Mouse (Mus musculus): Measurements from ENCODE around the gene Slc22a6. TPM values are rescaled to one million over a fixed set of nuclear protein-coding genes. Genes with fewer than 3 reads are reported as not detected.

Slc22a6 gene
- polyA plus RNA-seq, 2 experiments: 0.03 TPM; not detected in 1

DNA sequence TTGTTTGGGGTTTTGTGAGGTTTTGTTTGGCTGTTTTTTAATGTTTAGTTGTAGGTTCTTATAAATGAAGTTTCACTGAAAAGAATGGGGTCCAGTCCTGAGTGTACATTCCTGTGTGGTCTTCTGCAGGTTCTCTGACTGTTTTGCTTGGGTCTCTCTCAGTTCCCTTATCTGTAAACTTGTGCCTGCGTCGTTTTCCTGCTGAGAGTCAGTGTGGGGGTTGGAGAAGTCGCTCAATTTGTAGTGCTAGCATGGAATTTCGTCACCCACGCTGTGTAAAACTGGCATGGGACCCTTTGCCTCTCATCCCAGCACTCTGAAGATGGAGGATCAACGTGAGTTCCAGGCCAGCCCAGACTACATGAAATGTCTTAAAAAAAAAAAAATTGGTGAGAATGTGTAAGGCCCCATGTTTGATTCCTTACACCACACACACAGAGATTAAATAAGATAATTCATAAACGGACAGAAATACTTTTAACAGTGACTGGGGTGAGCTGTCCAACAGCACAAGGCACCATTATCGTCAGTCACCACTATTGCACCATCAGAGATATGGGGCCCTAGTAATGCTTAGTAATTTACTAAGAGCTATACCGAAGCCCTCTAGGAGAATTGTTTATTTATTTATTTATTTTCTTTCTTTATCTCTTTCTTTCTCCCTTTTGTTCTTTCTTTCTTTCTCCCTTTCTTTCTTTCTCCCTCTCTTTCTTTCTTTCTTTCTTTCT is 55.7 kb downstream of the Slc22a6 start:
- Histone ChIP-seq H3K4me1 (ENCODE audit: control insufficient read depth, insufficient read depth, low read length) (no peaks in the 10 kb centered on the region), H3K9ac (ENCODE audit: low read depth, low read length, severe bottlenecking) (no peak overlapping the region)
- 74% methylated on average over 9 of the region's 9 CpGs for WGBS

More for the DNA sequence above, 55.7 kb downstream of the Slc22a6 start:
- TF ChIP-seq POLR2A (IDR thresholded peaks at IDR 0.05; ENCODE audit: borderline replicate concordance, extremely low read depth, insufficient read depth, insufficient read length): no peak
- Histone ChIP-seq H3K4me2 (replicated peaks; ENCODE audit: low read depth, low read length, severe bottlenecking) (no peak overlapping the region), H3K9me3 (ENCODE audit: control insufficient read depth, low read length) (no peaks in the 10 kb centered on the region), H3K4me3 (replicated peaks; ENCODE audit: low read length) (no peak overlapping the region), H3K27me3 (ENCODE audit: control insufficient read depth, insufficient read depth, low read length) (no peaks in the 10 kb centered on the region), H3K27ac (replicated peaks; ENCODE audit: low read depth, low read length) (no peak overlapping the region), H3K36me3 (ENCODE audit: control insufficient read depth, insufficient read depth, low read length) (no peaks in the 10 kb centered on the region)
- DNase-seq (ENCODE audit: low spot score) (no peak), ATAC-seq (ENCODE audit: low FRiP score, low read depth) (no peak)

Other genes starting within 250 kb of the Slc22a6 start
- gene Slc22a30, start 212.9 kb upstream of the Slc22a6 start, polyA plus RNA-seq (2012; rRNA removed): 0.05 TPM in 1 of 2 replicates, not detected in the other
- 0.17 TPM in 1 of 2 replicates, not detected in the other for gene Slc22a30, start 212.9 kb upstream of the Slc22a6 start, polyA plus RNA-seq (2014; fragmentation: Nextera tagmentation; extraction: Ambion mirVana)
- 0.03 TPM in 1 of 2 replicates, not detected in the other for gene Slc22a8, start 26.8 kb upstream of the Slc22a6 start, polyA plus RNA-seq (2012; rRNA removed)
- gene Slc22a8, start 26.8 kb upstream of the Slc22a6 start, polyA plus RNA-seq (2014; fragmentation: Nextera tagmentation; extraction: Ambion mirVana): not detected in 2 replicates
- 0.62 and 1.1 TPM in 2 replicates for gene Chrm1, start 45.8 kb downstream of the Slc22a6 start, polyA plus RNA-seq (2012; rRNA removed)
- 0.36 and 0.56 TPM in 2 replicates for gene Chrm1, start 45.8 kb downstream of the Slc22a6 start, polyA plus RNA-seq (2014; fragmentation: Nextera tagmentation; extraction: Ambion mirVana)
- gene Slc3a2, start 105.3 kb downstream of the Slc22a6 start, polyA plus RNA-seq (2012; rRNA removed): 111 and 123 TPM in 2 replicates
- 101 and 109 TPM in 2 replicates for gene Slc3a2, start 105.3 kb downstream of the Slc22a6 start, polyA plus RNA-seq (2014; fragmentation: Nextera tagmentation; extraction: Ambion mirVana)
- gene Wdr74, start 117.8 kb downstream of the Slc22a6 start, polyA plus RNA-seq (2012; rRNA removed): 66.4 and 66.6 TPM in 2 replicates
- gene Wdr74, start 117.8 kb downstream of the Slc22a6 start, polyA plus RNA-seq (2014; fragmentation: Nextera tagmentation; extraction: Ambion mirVana): 85.5 and 87.2 TPM in 2 replicates
- gene 1700092M07Rik, start 122.7 kb downstream of the Slc22a6 start, polyA plus RNA-seq (2012; rRNA removed): 1.6 and 3.2 TPM in 2 replicates
- gene 1700092M07Rik, start 122.7 kb downstream of the Slc22a6 start, polyA plus RNA-seq (2014; fragmentation: Nextera tagmentation; extraction: Ambion mirVana): 1.6 and 2.1 TPM in 2 replicates
- gene Stx5a, start 123.4 kb downstream of the Slc22a6 start, polyA plus RNA-seq (2012; rRNA removed): 188 and 197 TPM in 2 replicates
- 161 and 174 TPM in 2 replicates for gene Stx5a, start 123.4 kb downstream of the Slc22a6 start, polyA plus RNA-seq (2014; fragmentation: Nextera tagmentation; extraction: Ambion mirVana)
- 263 and 265 TPM in 2 replicates for gene Nxf1, start 139.0 kb downstream of the Slc22a6 start, polyA plus RNA-seq (2012; rRNA removed)
- gene Nxf1, start 139.0 kb downstream of the Slc22a6 start, polyA plus RNA-seq (2014; fragmentation: Nextera tagmentation; extraction: Ambion mirVana): 168 and 187 TPM in 2 replicates
- 192 and 275 TPM in 2 replicates for gene Tmem223, start 153.0 kb downstream of the Slc22a6 start, polyA plus RNA-seq (2012; rRNA removed)
- gene Tmem223, start 153.0 kb downstream of the Slc22a6 start, polyA plus RNA-seq (2014; fragmentation: Nextera tagmentation; extraction: Ambion mirVana): 177 and 220 TPM in 2 replicates
- 63.5 and 97.1 TPM in 2 replicates for gene Tmem179b, start 156.4 kb downstream of the Slc22a6 start, polyA plus RNA-seq (2012; rRNA removed)
- gene Tmem179b, start 156.4 kb downstream of the Slc22a6 start, polyA plus RNA-seq (2014; fragmentation: Nextera tagmentation; extraction: Ambion mirVana): 83.6 and 84.2 TPM in 2 replicates
- 22.4 and 29.1 TPM in 2 replicates for gene Taf6l, start 168.4 kb downstream of the Slc22a6 start, polyA plus RNA-seq (2012; rRNA removed)
- gene Taf6l, start 168.4 kb downstream of the Slc22a6 start, polyA plus RNA-seq (2014; fragmentation: Nextera tagmentation; extraction: Ambion mirVana): 21.3 and 21.8 TPM in 2 replicates
- 135 and 140 TPM in 2 replicates for gene Polr2g, start 180.5 kb downstream of the Slc22a6 start, polyA plus RNA-seq (2012; rRNA removed)
- 153 and 165 TPM in 2 replicates for gene Polr2g, start 180.5 kb downstream of the Slc22a6 start, polyA plus RNA-seq (2014; fragmentation: Nextera tagmentation; extraction: Ambion mirVana)
- 3.5 and 3.9 TPM in 2 replicates for gene Zbtb3, start 184.5 kb downstream of the Slc22a6 start, polyA plus RNA-seq (2012; rRNA removed)
- 5.3 and 5.6 TPM in 2 replicates for gene Zbtb3, start 184.5 kb downstream of the Slc22a6 start, polyA plus RNA-seq (2014; fragmentation: Nextera tagmentation; extraction: Ambion mirVana)
- gene Ttc9c, start 201.3 kb downstream of the Slc22a6 start, polyA plus RNA-seq (2012; rRNA removed): 48.3 and 54.3 TPM in 2 replicates
- gene Ttc9c, start 201.3 kb downstream of the Slc22a6 start, polyA plus RNA-seq (2014; fragmentation: Nextera tagmentation; extraction: Ambion mirVana): 41.8 and 48.5 TPM in 2 replicates
- 59.4 and 88.6 TPM in 2 replicates for gene Hnrnpul2, start 202.0 kb downstream of the Slc22a6 start, polyA plus RNA-seq (2012; rRNA removed)
- gene Hnrnpul2, start 202.0 kb downstream of the Slc22a6 start, polyA plus RNA-seq (2014; fragmentation: Nextera tagmentation; extraction: Ambion mirVana): 9.5 and 9.6 TPM in 2 replicates
- gene AC129217.1, start 211.7 kb downstream of the Slc22a6 start, polyA plus RNA-seq (2012; rRNA removed): 0.51 and 3.0 TPM in 2 replicates
- not detected in 2 replicates for gene AC129217.1, start 211.7 kb downstream of the Slc22a6 start, polyA plus RNA-seq (2014; fragmentation: Nextera tagmentation; extraction: Ambion mirVana)
- 48.2 and 63.5 TPM in 2 replicates for gene Bscl2, start 219.4 kb downstream of the Slc22a6 start, polyA plus RNA-seq (2012; rRNA removed)
- 50.2 and 51.3 TPM in 2 replicates for gene Bscl2, start 219.4 kb downstream of the Slc22a6 start, polyA plus RNA-seq (2014; fragmentation: Nextera tagmentation; extraction: Ambion mirVana)
- 2.2 and 2.5 TPM in 2 replicates for gene Gng3, start 221.2 kb downstream of the Slc22a6 start, polyA plus RNA-seq (2012; rRNA removed)
- 4.2 and 5.0 TPM in 2 replicates for gene Gng3, start 221.2 kb downstream of the Slc22a6 start, polyA plus RNA-seq (2014; fragmentation: Nextera tagmentation; extraction: Ambion mirVana)
- gene Lrrn4cl, start 232.7 kb downstream of the Slc22a6 start, polyA plus RNA-seq (2012; rRNA removed): 1.9 and 2.1 TPM in 2 replicates
- 0.70 and 1.6 TPM in 2 replicates for gene Lrrn4cl, start 232.7 kb downstream of the Slc22a6 start, polyA plus RNA-seq (2014; fragmentation: Nextera tagmentation; extraction: Ambion mirVana)

Measured in limb, embryonic 14.5 days (tissue).